Mouse (Mus musculus) hindbrain, embryonic 13.5 days (tissue): Measurements from ENCODE around the gene Slc6a17. TPM values are rescaled to one million over a fixed set of nuclear protein-coding genes. Genes with fewer than 3 reads are reported as not detected.

Source experiments
- ATAC-seq: fragments of 200-750 bp; cut with Nextera tagmentation; 2 replicates; pipeline ENCODE4 v1.8.0; 2017; ENCODE audit warnings: moderate TSS enrichment; ENCODE audit not compliant: low FRiP score
- H3K27ac ChIP-seq: fragments of 300-500 bp; sonication (generic); 2 replicates; pipeline ENCODE4 v1.5.1; 2015; ENCODE audit warnings: inconsistent platforms, mild to moderate bottlenecking, moderate library complexity
- H3K27me3 ChIP-seq: fragments of 300-500 bp; sonication (generic); 2 replicates; pipeline ENCODE4 v1.6.1; 2015; ENCODE audit warnings: mild to moderate bottlenecking, inconsistent platforms
- H3K36me3 ChIP-seq: fragments of 300-500 bp; sonication (generic); 2 replicates; pipeline ENCODE4 v1.6.1; 2015; ENCODE audit warnings: mild to moderate bottlenecking, inconsistent platforms
- H3K4me1 ChIP-seq: fragments of 300-500 bp; sonication (generic); replicated peaks from 2 replicates; pipeline ENCODE4 v1.6.1; 2015; ENCODE audit warnings: inconsistent platforms
- H3K4me2 ChIP-seq: fragments of 300-500 bp; sonication (generic); 2 replicates; pipeline ENCODE4 v1.6.1; 2015; ENCODE audit warnings: inconsistent platforms, mild to moderate bottlenecking, moderate library complexity
- H3K4me3 ChIP-seq: fragments of 300-500 bp; sonication (generic); 2 replicates; pipeline ENCODE4 v1.5.1; 2015; ENCODE audit warnings: mild to moderate bottlenecking, inconsistent platforms
- H3K9ac ChIP-seq: fragments of 300-500 bp; sonication (generic); 2 replicates; pipeline ENCODE4 v1.6.1; 2015; ENCODE audit warnings: mild to moderate bottlenecking, inconsistent platforms
- H3K9me3 ChIP-seq: fragments of 300-500 bp; sonication (generic); 2 replicates; pipeline ENCODE4 v1.6.1; 2016; ENCODE audit warnings: inconsistent platforms
- WGBS: fragments of 180-500 bp; shearing (Covaris S2); methylation state at CpG from one replicate; pipeline ENCODE4 v1.1.7; 2015; 5-methylcytosine and 5-hydroxymethylcytosine counted together
- polyA plus RNA-seq: library from polyadenylated mRNA; unstranded; fragments of >200 nt; fragmentation: Nextera tagmentation; extraction: Ambion mirVana; gene quantifications from 2 replicates; pipeline ENCODE4 v1.2.1, GENCODE M21; 2015

The Slc6a17 gene
- polyA plus RNA-seq: 10.0 and 10.6 TPM in 2 replicates

DNA sequence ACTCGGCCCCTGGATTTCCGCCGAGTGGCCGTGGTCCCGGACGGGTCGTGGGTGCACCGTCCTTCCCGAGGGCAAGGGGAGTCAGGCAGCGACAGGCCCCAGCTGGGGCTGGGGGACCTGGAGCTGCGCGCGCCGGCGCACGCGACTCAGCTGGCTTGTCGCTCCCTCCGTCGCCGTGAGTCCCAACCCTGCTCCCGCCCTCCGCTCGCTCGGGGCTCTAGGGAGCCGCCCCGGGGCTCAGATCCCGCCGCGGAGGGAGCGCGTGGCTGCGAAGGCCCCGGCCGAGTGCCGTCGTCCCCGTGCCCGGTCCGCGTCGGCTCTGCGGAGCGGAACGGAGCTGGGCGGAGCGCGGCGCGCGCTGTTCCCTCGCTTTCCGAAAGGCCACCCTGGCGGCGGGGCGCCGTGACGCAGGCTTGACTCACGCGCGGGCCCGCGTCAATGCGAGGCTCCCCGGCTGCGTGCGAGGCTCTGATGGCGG, at the start of gene Slc6a17:
TSS of gene Slc6a17 (minus strand) at position 388 of the 478 bp plus-strand sequence.
- Histone ChIP-seq H3K4me1 (peaks cover 22% of the 10 kb centered on the region), H3K27me3 (peaks cover 70% of the 10 kb centered on the region), H3K9ac (peak within 1 kb of the TSS; percentile 78), H3K4me2 (peak within 1 kb of the TSS; percentile 94), H3K36me3 (no peaks in the 10 kb centered on the region), H3K27ac (peak within 1 kb of the TSS; percentile 83), H3K9me3 (no peaks in the 10 kb centered on the region), H3K4me3 (peak within 1 kb of the TSS; percentile 62)
- WGBS: under 1% methylated on average over 53 of the region's 68 CpGs
- ATAC-seq: peak; percentile 88

DNA sequence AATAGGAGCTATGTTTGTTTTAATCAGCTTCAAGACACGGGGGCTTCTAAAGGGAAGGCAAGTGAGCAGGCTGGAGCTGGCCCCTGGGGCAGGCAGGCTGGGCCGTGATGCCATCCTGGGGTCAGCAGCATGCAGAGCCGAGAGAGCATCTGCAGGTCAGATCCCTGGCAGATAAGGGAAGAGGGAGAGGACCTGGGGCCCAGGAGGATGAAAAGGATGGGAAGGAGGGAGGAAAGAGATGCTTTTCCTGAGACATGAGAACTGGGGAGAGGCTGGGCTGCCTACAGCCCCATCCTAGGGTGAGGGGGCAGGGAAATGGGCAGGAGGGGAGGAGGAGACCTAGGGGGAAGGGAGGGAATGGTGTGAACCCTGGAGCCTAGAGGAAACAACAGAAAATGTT, 47.5 kb upstream of the Slc6a17 start:
- H3K4me1 ChIP-seq: peaks cover 13% of the 10 kb centered on the region
- H3K4me3 ChIP-seq: no peak overlapping the region
- no peak overlapping the region; the same call in 1 of the 2 replicates for H3K9ac ChIP-seq
- no peak overlapping the region for H3K27ac ChIP-seq
- 0 out of 2 replicates have a peak, but pooled peaks cover 10% of the 10 kb centered on the region for H3K27me3 ChIP-seq
- H3K4me2 ChIP-seq: no peak overlapping the region
- WGBS: 39% methylated on average over 3 of the region's 3 CpGs
- no peaks in the 10 kb centered on the region for H3K9me3 ChIP-seq
- no peaks in the 10 kb centered on the region for H3K36me3 ChIP-seq
- no peak for ATAC-seq

DNA sequence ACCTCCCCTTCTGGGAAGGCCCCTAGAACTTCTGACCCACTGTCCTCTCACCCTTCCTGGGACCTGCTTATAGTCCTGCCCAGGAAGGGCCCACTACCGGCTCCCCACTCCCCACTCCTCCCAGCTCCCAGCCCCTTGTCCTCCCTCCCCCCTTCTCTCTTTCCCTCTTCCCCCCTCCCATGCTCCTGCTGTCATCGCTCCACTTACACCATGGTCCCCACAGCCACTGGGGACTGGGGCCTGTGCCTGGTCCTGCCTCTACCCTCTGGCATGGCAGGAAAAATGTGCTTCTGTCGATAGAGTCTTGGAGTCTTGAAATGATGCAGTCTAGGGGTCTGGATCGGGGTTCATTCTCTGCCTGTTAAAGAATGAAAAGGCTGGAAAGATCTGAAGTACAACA, 46.1 kb upstream of the Slc6a17 start:
- 39% methylated on average over 4 of the region's 4 CpGs for WGBS
- no peaks in the 10 kb centered on the region for H3K36me3 ChIP-seq
- no peak overlapping the region for H3K27ac ChIP-seq
- no peak overlapping the region for H3K4me2 ChIP-seq
- H3K27me3 ChIP-seq: peaks cover 12% of the 10 kb centered on the region
- no peak overlapping the region for H3K9ac ChIP-seq
- H3K9me3 ChIP-seq: no peaks in the 10 kb centered on the region
- no peak overlapping the region for H3K4me3 ChIP-seq
- peaks cover 13% of the 10 kb centered on the region for H3K4me1 ChIP-seq
- no peak for ATAC-seq

DNA sequence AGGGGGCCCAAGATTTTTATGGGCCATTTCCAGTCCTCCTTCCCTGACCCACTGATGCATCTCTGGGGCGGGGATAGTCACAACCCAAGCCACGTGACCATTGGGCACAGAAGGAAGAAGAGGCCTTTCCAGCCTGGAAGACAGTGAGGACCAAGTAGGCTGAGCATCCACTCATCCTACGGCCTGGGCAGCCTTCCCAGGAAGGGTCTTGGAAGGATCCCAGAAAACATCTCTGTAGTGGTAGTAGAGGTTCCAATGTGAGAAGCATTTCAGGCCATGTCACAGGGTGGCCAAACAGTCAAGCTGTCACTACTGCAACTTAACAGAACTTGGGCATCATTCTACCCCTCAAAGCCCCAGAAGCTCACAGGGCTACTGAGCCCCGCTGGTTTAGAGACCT, 44.8 kb upstream of the Slc6a17 start:
- H3K27ac ChIP-seq: no peak overlapping the region
- H3K4me2 ChIP-seq: no peak overlapping the region
- H3K9ac ChIP-seq: no peak overlapping the region
- H3K36me3 ChIP-seq: no peaks in the 10 kb centered on the region
- peaks cover 14% of the 10 kb centered on the region for H3K27me3 ChIP-seq
- no peaks in the 10 kb centered on the region for H3K9me3 ChIP-seq
- no peak overlapping the region for H3K4me3 ChIP-seq
- ATAC-seq: no peak
- peaks cover 13% of the 10 kb centered on the region; the same call in 1 of the 2 replicates for H3K4me1 ChIP-seq
- WGBS: 82% methylated on average over 4 of the region's 4 CpGs

DNA sequence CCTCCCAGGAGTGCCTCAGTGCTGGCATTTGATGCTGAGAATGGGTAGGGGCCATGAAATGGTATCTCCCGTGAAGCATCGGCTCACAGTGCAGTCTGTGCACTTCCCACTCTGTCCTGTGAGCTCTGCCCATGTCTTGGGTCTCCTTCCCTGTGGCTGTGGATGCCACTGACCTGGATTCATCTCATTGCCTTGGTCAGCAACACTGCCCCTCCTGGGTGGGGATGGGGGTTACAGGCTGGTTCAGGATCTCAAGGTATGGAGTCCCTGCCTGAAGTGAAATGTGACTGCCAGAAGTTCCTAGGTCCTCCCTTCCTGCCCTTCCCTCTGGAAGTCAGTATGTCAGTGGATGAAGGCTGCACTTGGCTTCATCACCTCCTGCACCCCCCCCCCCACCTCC, 44.3 kb upstream of the Slc6a17 start:
- Histone ChIP-seq H3K9me3 (no peaks in the 10 kb centered on the region), H3K36me3 (no peaks in the 10 kb centered on the region), H3K4me3 (no peak overlapping the region), H3K4me2 (no peak overlapping the region), H3K27me3 (peaks cover 17% of the 10 kb centered on the region), H3K4me1 (peaks cover 13% of the 10 kb centered on the region; the same call in 1 of the 2 replicates), H3K9ac (no peak overlapping the region), H3K27ac (no peak overlapping the region)
- no peak for ATAC-seq
- WGBS: 74% methylated on average over 2 of the region's 2 CpGs

DNA sequence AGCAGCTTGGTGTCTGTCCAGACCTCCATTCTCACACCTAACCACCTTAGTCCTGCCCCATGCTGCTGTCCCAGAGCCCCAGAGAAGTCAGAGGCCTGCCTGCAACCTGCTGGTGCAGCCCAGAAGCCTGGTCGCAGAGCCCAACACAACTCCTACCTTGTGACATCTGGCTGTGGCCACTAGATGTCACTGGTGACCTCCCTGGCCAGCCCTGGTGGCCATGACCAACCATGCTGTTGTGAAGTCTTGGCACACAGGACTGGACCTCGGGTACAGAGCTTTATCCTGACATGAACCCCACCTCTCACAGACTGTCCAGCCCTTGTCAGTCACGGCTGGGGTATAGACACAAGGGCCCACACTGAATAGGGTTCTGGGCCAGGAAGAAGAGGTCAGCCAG, 41.4 kb upstream of the Slc6a17 start:
- peaks cover 31% of the 10 kb centered on the region for H3K27me3 ChIP-seq
- peak; percentile 56 for ATAC-seq
- H3K9ac ChIP-seq: no peak overlapping the region
- H3K9me3 ChIP-seq: no peaks in the 10 kb centered on the region
- H3K4me3 ChIP-seq: no peak overlapping the region
- no peaks in the 10 kb centered on the region for H3K36me3 ChIP-seq
- no peak overlapping the region for H3K4me2 ChIP-seq
- no peak overlapping the region for H3K27ac ChIP-seq
- peaks cover 7% of the 10 kb centered on the region for H3K4me1 ChIP-seq
- 15% methylated on average over 3 of the region's 3 CpGs for WGBS

DNA sequence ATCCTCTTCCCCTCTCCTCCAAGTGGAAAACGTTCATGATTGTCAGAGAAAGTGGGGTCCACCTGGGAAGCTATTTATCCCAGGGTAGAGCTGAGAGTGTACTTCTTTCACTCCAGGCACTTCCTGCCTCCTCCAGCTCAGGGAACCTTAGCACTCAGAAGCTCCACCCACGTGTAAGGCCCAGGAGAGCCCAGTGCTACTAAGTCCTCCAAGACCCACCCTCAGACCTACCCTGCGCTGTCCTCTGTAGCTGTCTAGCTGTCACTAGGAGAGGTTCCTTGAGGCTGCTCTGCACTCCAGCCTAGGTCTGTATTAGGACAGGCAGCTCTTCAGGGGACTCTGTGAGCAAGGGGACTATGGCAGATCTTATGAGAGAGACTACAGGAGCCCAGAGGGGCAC, 40.9 kb upstream of the Slc6a17 start:
- Histone ChIP-seq H3K27me3 (peaks cover 35% of the 10 kb centered on the region), H3K27ac (no peak overlapping the region), H3K4me2 (no peak overlapping the region), H3K9me3 (no peaks in the 10 kb centered on the region), H3K4me3 (no peak overlapping the region), H3K36me3 (no peaks in the 10 kb centered on the region), H3K4me1 (peaks cover 4% of the 10 kb centered on the region), H3K9ac (no peak overlapping the region)
- peak; percentile 44; the same call in 1 of the 2 replicates for ATAC-seq
- 32% methylated on average over 3 of the region's 3 CpGs for WGBS

DNA sequence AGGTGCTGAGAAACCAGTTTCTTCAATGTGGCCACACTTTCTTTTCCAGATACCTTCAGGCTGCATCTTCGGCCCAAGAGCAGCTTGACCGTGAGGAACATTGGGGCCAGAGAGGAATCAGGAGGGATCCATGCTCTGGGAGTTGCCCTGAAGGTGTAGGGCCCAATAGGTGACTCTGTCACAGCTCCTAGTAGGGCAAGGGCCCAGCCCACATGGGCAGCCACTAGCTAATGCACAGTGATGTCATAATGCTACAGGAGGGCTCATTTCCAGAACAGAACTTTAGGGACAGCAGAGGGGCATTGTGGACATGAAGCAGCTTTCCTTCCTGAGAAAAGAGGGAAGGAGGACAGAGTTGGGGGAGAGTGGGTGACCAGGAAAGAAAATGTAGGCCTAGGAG, 37.0 kb upstream of the Slc6a17 start, which contains the start of gene Ubl4b:
TSS of gene Ubl4b (minus strand) at position 232 of the 400 bp plus-strand sequence.
- no peak within 1 kb of the TSS for H3K9ac ChIP-seq
- no peak within 1 kb of the TSS for H3K4me2 ChIP-seq
- no peaks in the 10 kb centered on the region for H3K36me3 ChIP-seq
- H3K4me3 ChIP-seq: no peak within 1 kb of the TSS
- peaks cover 14% of the 10 kb centered on the region for H3K4me1 ChIP-seq
- ATAC-seq: no peak
- 89% methylated on average over 2 of the region's 2 CpGs for WGBS
- no peaks in the 10 kb centered on the region for H3K9me3 ChIP-seq
- H3K27me3 ChIP-seq: peaks cover 45% of the 10 kb centered on the region
- H3K27ac ChIP-seq: no peak within 1 kb of the TSS

DNA sequence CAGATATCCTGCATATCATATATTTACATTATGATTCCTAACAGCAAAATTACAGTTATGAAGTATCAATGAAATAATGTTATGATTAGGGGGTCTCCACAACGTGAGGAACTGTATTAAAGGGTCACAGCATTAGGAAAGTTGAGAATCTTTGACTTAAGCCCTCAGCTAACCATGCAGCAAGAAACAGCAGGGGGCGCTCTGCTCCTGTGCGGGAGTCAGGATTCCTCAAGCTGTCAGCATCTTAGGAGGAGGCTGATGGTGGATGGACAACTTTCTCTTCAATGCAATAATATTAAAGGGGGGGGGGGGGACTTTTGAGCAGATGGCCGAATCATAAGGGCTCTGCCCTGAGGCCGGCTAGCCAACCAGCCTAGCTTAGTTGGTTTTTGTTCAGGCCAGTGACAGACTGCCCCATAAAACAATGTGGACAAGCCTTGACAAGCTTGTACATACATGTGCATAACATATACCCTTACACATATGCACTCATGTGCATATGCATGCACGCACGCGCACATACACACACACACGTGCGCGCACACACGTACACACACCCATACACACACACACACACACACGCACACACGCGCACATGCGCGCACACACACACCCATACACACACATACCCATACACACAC, 32.7 kb upstream of the Slc6a17 start:
- no peak for ATAC-seq
- Histone ChIP-seq H3K9me3 (no peaks in the 10 kb centered on the region), H3K4me2 (no peak overlapping the region), H3K4me1 (peaks cover 33% of the 10 kb centered on the region), H3K9ac (no peak overlapping the region), H3K4me3 (no peak overlapping the region), H3K36me3 (no peaks in the 10 kb centered on the region), H3K27ac (no peak overlapping the region), H3K27me3 (peaks cover 24% of the 10 kb centered on the region)
- WGBS: 76% methylated on average over 17 of the region's 17 CpGs

DNA sequence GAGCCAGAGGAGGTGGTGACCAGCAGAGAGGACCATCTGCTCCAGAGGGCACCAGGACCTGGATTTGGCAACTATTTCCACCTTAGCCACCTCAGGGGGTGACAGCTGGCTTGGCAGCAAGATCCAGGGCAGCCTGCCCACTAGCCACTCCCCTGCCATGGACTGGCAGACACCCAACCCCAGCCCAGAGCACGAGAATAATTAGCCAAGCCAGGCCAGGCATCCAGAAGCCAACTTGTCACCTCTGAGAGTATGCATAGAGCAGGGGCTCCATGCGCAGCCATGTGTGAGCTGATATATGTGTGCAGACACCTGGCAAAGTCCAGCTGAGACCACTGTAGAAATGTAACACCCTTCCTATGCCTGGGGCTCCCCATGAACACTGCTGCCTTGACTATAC, 29.1 kb upstream of the Slc6a17 start:
- 61% methylated on average over 2 of the region's 2 CpGs for WGBS
- peak; percentile 63 for ATAC-seq
- H3K36me3 ChIP-seq: no peaks in the 10 kb centered on the region
- H3K27ac ChIP-seq: 0 out of 2 replicates have a peak overlapping the region, but pooled peaks have one; percentile 19
- H3K4me1 ChIP-seq: peaks cover 26% of the 10 kb centered on the region
- no peaks in the 10 kb centered on the region for H3K9me3 ChIP-seq
- H3K9ac ChIP-seq: no peak overlapping the region
- H3K4me3 ChIP-seq: no peak overlapping the region
- H3K4me2 ChIP-seq: no peak overlapping the region
- H3K27me3 ChIP-seq: 0 out of 2 replicates have a peak, but pooled peaks cover 3% of the 10 kb centered on the region

DNA sequence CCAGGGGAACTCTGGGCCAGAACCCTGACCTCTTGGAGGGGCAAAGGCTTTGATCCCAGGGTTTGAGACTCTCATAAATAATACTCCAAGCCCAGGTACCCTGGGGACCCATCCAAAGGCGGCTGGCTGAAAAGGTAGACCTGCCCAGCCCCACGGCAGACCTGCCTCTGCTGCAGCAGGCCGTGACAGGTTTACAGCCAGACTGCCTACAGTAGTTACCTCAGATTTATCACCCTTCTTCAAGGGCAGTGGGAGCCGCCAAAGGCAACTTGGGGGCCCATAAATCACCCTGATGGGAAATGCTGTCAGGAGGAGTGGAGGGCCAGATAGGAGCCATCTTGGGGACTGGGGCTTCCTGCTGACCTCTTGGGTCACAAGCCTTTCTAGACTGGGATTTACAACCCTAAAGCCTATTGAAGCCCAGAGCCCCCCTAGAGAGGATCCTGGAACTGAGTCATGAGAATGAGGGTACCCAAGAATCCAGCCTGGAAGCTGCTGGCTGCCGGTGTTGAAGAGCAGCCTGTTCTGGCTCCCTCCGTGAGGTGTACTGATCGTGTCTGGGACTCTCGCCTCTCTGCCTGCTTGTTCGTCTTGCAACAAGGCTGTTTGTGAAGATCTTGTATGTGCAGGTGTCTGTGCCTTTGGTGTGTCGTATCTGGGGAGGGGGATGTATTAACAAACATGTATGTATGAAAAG, 28.0 kb upstream of the Slc6a17 start:
- H3K4me2 ChIP-seq: no peak overlapping the region
- peaks cover 26% of the 10 kb centered on the region for H3K4me1 ChIP-seq
- H3K4me3 ChIP-seq: no peak overlapping the region
- H3K27me3 ChIP-seq: no peaks in the 10 kb centered on the region
- H3K36me3 ChIP-seq: no peaks in the 10 kb centered on the region
- WGBS: 56% methylated on average over 10 of the region's 10 CpGs
- no peak overlapping the region for H3K27ac ChIP-seq
- no peak overlapping the region for H3K9ac ChIP-seq
- 0 out of 2 replicates have a peak, but pooled peaks have one; percentile 25 for ATAC-seq
- no peaks in the 10 kb centered on the region for H3K9me3 ChIP-seq

DNA sequence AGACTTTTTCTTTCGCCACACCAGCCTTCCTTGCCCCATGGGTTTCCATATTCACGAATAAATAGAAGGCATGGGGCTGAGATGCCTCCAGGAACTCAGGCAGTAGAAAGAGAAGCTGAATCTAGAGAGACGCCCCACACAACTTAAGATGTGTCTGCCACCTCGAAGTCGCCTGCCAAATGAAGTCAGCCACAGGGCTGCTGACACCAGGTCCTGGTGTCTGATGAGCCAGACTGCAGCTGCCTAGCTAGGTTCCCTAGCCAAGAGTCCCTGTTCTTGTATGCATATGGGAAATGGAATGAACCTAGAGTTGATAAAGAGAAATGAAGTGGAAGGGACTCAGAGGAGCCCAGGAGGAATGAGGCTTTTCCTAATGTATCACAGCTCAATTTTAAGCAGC, 27.5 kb upstream of the Slc6a17 start:
- WGBS: 81% methylated on average over 5 of the region's 5 CpGs
- H3K4me3 ChIP-seq: no peak overlapping the region
- no peak overlapping the region for H3K27ac ChIP-seq
- no peaks in the 10 kb centered on the region for H3K9me3 ChIP-seq
- no peak for ATAC-seq
- H3K9ac ChIP-seq: no peak overlapping the region
- no peak overlapping the region for H3K4me2 ChIP-seq
- H3K4me1 ChIP-seq: peaks cover 26% of the 10 kb centered on the region
- no peaks in the 10 kb centered on the region for H3K36me3 ChIP-seq
- no peaks in the 10 kb centered on the region; the same call in 1 of the 2 replicates for H3K27me3 ChIP-seq
